Mouse (Mus musculus) thymus, adult 2 months (tissue): ENCODE measurements around the gene Sfi1. TPM values are rescaled to one million over a fixed set of nuclear protein-coding genes. Genes with fewer than 3 reads are reported as not detected.
"Not testable (repeated sequence)": the region's sequence is repeated elsewhere in the genome, so short reads cannot be mapped to it uniquely, and the experiment has no call there.

Experiments
- DNase-seq: peaks from one replicate; pipeline ENCODE4 v3.0.0; 2021
- H3K27ac ChIP-seq: fragments of 200-500 bp; 2 replicates; pipeline ENCODE4 v1.5.1; 2012; ENCODE audit warnings: low read length, control low read depth; ENCODE audit not compliant: control insufficient read depth, insufficient read depth
- H3K27me3 ChIP-seq: fragments of 200-500 bp; 2 replicates; pipeline ENCODE4 v1.6.1; 2012; ENCODE audit warnings: mild to moderate bottlenecking, low read length, moderate library complexity, mixed read lengths; ENCODE audit not compliant: control insufficient read depth, insufficient read depth
- H3K36me3 ChIP-seq: fragments of 200-500 bp; 2 replicates; pipeline ENCODE4 v1.6.1; 2012; ENCODE audit warnings: mild to moderate bottlenecking, low read length, moderate library complexity; ENCODE audit not compliant: control insufficient read depth, insufficient read depth
- H3K4me1 ChIP-seq: fragments of 200-500 bp; replicated peaks from 2 replicates; pipeline ENCODE4 v1.6.1; 2012; ENCODE audit warnings: low read length; ENCODE audit not compliant: control insufficient read depth, insufficient read depth
- H3K4me3 ChIP-seq: fragments of 200-500 bp; 2 replicates; pipeline ENCODE4 v1.5.1; 2012; ENCODE audit warnings: mild to moderate bottlenecking, low read length, control low read depth, moderate library complexity; ENCODE audit not compliant: control insufficient read depth, insufficient read depth
- CTCF ChIP-seq: fragments of 200-500 bp; IDR thresholded peaks from 2 replicates; pipeline ENCODE4 v1.5.1; 2012; ENCODE audit warnings: mild to moderate bottlenecking, control low read depth, low read length, moderate library complexity, borderline replicate concordance; ENCODE audit not compliant: control insufficient read depth, poor library complexity, insufficient read depth; ENCODE audit errors: extremely low read depth
- WGBS: fragments of 180-500 bp; shearing (Covaris S2); methylation state at CpG from one replicate; pipeline ENCODE4 v1.1.7; 2018; 5-methylcytosine and 5-hydroxymethylcytosine counted together
- polyA plus RNA-seq: library from polyadenylated mRNA; depleted of rRNA; stranded (reverse); fragments of >200 nt; gene quantifications from 2 replicates; pipeline ENCODE4 v1.2.3, GENCODE M21; 2012

Gene Sfi1
- polyA plus RNA-seq, 1 experiment, result 49.4 TPM

- TF ChIP-seq CTCF, result 0 out of 2 replicates have a peak, but pooled peaks have one; percentile 52
- not testable (repeated sequence) for H3K27ac ChIP-seq, H3K27me3 ChIP-seq, H3K36me3 ChIP-seq, H3K4me1 ChIP-seq, H3K4me3 ChIP-seq
- DNase-seq, result peak; percentile 56
- 95% methylated on average over 10 of the region's 10 CpGs for WGBS
These were observed 61.3 kb downstream of the Sfi1 start for GRCm38 (mm10) chr11:3132001-3132400.

- not testable (repeated sequence) for H3K4me1 ChIP-seq
- DNase-seq, result peak; percentile 78
These were observed 63.4 kb downstream of the Sfi1 start for GRCm38 (mm10) chr11:3129852-3130251.

GRCm38 (mm10) chr11:3129276-3129675 lies 64.0 kb downstream of the Sfi1 start:
- H3K36me3 ChIP-seq, H3K27ac ChIP-seq, H3K4me3 ChIP-seq, H3K4me1 ChIP-seq, H3K27me3 ChIP-seq, DNase-seq: not testable (repeated sequence)
- WGBS, result 100% methylated on average over 2 of the region's 2 CpGs

More at GRCm38 (mm10) chr11:3129852-3130251, 63.4 kb downstream of the Sfi1 start:
- 98% methylated on average over 8 of the region's 8 CpGs for WGBS
- H3K4me3 ChIP-seq, H3K27ac ChIP-seq, H3K36me3 ChIP-seq, H3K27me3 ChIP-seq: not testable (repeated sequence)

- H3K4me1 ChIP-seq, H3K27ac ChIP-seq, H3K4me3 ChIP-seq, H3K36me3 ChIP-seq, H3K27me3 ChIP-seq: not testable (repeated sequence)
- DNase-seq, result peak; percentile 50
- WGBS, result 90% methylated on average over 5 of the region's 7 CpGs
These were observed 65.9 kb downstream of the Sfi1 start for GRCm38 (mm10) chr11:3127303-3127795.

GRCm38 (mm10) chr11:3126478-3127302 lies 66.6 kb downstream of the Sfi1 start:
- not testable (repeated sequence) for H3K27me3 ChIP-seq, H3K4me1 ChIP-seq, H3K4me3 ChIP-seq, H3K36me3 ChIP-seq, H3K27ac ChIP-seq
- WGBS, result 80% methylated on average over 6 of the region's 6 CpGs
- DNase-seq, result peak; percentile 88

- H3K27ac ChIP-seq, DNase-seq, H3K36me3 ChIP-seq, H3K27me3 ChIP-seq, H3K4me3 ChIP-seq, H3K4me1 ChIP-seq: not testable (repeated sequence)
- WGBS, result 78% methylated on average over 4 of the region's 4 CpGs
These were observed 67.3 kb downstream of the Sfi1 start for GRCm38 (mm10) chr11:3125922-3126321.

GRCm38 (mm10) chr11:3124932-3125810 lies 68.1 kb downstream of the Sfi1 start:
- H3K36me3 ChIP-seq, H3K4me1 ChIP-seq, H3K4me3 ChIP-seq, H3K27me3 ChIP-seq, H3K27ac ChIP-seq: not testable (repeated sequence)
- WGBS, result 78% methylated on average over 19 of the region's 22 CpGs
- peak; percentile 42 for DNase-seq
